Mouse (Mus musculus) brain, embryonic 14.5 days (tissue): ENCODE measurements at regions not wholly inside any gene's neighbourhood (a gene's known extent, or its start where the extent isn't known, plus 50 kb on each side); places are given as distances from the start of the nearest gene placed in this dataset.
A peak's percentile ranks its signal among the peaks of the same experiment; 100 is the strongest.

Experiments used
- DNase-seq: peaks from one replicate; pipeline ENCODE4 v3.0.0-alpha.2; 2011; ENCODE audit warnings: low read depth
- CTCF ChIP-seq: fragments of 200-500 bp; IDR thresholded peaks from 2 replicates; pipeline ENCODE4 v1.5.1; 2012; ENCODE audit warnings: inconsistent platforms, mild to moderate bottlenecking, moderate library complexity, borderline replicate concordance; ENCODE audit not compliant: insufficient read depth, insufficient read length; ENCODE audit errors: extremely low read depth
- POLR2A ChIP-seq: fragments of 200-500 bp; IDR thresholded peaks from 2 replicates; pipeline ENCODE4 v1.6.1; 2012; ENCODE audit warnings: mild to moderate bottlenecking, inconsistent platforms, borderline replicate concordance; ENCODE audit not compliant: poor library complexity, insufficient read depth, insufficient read length, severe bottlenecking; ENCODE audit errors: extremely low read depth

DNA sequence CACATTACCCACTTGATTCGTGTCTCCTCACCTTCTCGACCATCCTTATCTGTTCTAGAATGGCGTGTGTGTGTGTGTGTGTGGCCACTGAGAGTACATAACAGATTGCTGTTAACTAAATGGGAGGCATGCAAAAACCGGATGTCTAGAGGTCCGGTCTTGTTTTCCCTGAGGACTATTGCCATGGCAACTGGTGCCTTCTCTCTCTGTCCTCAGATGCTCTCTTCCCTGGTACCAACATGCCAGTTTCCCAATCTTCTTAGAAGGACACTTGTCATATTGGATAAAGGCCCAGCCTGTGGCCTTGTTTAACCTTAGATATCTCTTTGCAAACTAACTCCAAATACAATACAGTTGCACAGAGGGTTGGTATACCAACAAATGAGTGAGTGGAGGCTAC, 125.9 kb downstream of the Irs2 start:
- TF ChIP-seq CTCF: no peak
- TF ChIP-seq POLR2A: no peak
- DNase-seq: peak; percentile 9

DNA sequence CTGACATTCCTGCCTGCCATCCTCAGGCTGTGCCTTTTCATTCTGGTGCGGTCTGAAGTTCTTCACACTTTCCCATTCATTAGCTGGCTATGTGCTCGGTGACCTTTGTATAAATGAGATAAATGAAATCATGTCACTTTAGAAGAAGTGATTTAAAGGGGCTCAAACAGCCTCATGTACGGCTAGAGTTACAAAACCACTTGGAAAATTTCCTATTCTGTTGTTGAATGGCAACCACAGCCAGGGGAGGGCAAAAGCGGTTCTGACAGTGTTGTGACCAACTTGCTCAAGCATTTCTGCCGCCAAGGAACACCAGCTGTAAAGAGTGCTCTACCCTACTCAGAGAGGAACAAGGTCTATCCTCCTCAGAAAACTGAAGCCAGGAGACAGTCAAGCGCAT, 128.4 kb downstream of the Irs2 start:
- no peak for DNase-seq
- no peak for TF ChIP-seq CTCF
- no peak for TF ChIP-seq POLR2A

DNA sequence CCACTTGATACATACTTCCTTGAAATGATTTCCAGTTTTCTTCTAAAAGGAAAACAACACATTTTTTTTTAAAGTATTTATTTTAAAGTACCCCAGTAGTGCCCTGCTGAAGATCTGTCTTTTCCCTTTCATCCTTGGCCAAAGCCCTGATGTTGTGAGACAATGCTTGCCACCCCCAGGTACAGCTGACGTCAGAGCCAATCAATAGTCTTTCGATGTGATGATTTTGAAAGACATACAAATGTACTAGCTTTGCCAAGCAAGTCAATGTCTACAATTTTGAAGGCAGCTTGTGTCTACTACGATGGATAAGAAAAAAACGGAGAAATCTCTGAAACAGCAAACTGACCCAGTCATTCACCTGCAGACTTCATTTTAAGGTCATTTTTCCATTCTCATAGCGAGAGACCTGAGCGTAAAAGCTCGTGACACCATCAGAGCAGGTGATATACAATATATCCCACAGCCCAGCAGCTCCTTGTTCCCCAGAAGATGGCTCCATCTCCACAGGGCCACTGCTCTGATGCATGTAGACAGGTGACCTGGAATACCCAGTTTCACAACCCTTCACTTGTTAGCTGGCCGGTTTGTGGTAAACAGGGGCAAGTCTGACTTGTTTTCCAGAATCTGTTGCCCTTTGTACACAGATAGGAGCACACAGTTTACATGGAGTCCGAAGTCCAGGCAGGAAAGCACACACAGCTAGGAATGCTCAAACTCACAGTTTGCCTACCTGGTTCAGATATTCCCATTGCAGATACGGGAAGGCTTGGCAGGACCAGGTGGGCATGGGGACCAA, 129.0 kb downstream of the Irs2 start:
- no peak for DNase-seq
- TF ChIP-seq CTCF (no peak), POLR2A (no peak)

DNA sequence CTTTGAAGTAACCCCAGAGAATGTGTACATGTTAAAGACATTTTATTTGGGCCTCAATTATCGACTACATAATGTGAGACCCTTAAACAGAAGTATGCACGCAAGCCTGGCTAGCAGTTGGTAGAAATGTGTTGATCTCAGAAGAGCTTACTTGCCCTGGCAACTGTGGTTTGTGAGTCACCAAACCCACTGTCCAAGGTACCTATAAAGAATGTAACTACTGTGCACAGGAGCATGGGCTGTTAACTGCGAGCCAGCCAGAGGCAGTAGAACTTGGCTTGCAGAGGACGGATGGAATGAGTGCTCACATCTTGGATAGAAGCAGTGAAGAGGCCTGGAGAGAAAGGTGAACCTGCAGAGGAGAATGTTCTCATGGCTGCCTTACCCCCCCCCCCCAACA, 129.9 kb downstream of the Irs2 start:
- no peak for DNase-seq

DNA sequence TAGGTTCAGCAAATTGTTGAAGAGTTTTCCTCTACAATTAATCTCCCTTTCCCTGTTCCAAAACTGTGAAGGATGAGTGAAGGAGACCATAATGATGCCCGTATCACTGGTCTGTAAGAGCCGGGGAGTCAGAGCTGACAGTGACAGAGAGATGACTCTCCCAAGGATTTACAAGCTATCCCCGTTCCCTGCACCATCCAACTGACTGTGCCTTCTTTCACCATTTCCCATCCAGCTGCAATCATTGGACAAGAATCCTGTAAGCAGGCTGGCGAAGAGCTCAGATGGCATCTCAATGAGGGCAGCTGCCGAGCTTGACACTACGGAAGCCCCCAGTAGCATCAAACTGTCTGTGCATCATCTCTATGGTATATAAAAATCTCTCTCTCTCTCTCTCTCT, 133.1 kb downstream of the Irs2 start:
- DNase-seq: peak; percentile 49
- TF ChIP-seq POLR2A (no peak), CTCF (no peak)

More for the DNA sequence above, 129.9 kb downstream of the Irs2 start:
- TF ChIP-seq CTCF: no peak
- no peak for TF ChIP-seq POLR2A

DNA sequence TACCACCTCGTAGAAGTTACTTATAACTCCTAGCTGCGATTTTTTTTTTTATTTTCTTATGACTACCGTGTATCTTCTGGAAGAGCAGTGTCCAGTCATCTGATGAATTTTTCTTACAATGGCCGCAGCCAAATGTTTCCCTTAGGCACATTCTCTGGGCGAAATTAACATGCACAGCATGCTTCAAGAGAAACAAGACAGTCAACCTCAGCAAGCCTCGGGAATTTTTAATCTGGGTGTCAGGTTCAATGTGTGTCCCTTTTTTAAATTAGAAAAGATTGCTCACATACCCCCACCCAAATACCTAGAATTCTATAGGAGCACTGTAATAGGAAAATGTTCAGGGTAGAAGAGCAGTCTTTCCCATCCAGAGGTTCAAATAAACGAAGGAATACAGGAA, 136.8 kb downstream of the Irs2 start:
- TF ChIP-seq CTCF: no peak
- no peak for TF ChIP-seq POLR2A
- peak; percentile 35 for DNase-seq

DNA sequence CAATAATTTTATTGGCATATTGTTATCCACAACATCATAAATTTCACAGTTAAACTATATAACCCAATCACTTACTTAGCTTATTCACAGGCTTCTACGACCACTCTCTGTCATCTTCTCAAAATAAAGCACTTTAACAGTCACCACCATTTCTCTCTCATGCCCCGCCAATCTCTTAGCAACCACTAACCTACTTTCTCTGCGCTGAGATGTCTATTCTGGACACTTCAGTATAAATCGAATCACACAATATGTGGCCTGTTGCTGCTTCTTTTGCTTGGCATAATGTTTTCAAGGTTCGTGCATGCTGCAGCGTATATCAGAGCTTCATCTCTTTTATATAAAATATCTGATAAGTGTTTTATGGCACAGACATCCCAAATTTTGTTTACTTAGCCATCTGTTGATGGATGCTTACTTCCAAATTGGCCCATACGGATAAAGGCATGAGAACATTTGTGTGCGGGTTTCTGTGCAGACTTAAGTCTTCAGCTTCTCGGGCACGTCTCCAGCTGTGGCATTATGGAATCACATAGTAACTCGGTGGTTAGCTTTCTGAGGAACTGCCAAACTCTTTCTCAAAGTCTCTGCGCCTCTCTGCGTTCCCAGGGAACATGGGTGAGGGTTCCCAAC, 137.7 kb downstream of the Irs2 start:
- TF ChIP-seq POLR2A: no peak
- no peak for TF ChIP-seq CTCF
- peak; percentile 72 for DNase-seq

DNA sequence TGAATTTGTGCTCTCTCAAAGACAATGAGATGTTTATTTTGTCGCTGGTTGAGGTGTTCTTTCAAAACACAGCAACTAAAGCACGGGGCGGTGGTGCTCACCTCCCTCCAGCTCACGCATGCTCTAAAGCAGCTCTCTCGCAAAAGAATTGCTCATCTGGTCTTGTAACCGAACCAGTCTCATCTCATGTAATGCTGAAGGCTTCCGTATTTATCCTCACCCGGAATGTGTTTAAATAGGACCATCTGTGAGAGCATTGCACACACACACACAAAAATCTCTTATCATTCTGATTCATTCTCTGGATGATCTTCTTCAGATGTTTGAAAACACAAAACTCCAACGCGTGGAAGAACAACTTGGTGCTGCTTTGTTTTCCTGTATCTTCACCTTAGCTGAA, 138.4 kb downstream of the Irs2 start:
- TF ChIP-seq CTCF (no peak), POLR2A (no peak)
- DNase-seq: no peak

DNA sequence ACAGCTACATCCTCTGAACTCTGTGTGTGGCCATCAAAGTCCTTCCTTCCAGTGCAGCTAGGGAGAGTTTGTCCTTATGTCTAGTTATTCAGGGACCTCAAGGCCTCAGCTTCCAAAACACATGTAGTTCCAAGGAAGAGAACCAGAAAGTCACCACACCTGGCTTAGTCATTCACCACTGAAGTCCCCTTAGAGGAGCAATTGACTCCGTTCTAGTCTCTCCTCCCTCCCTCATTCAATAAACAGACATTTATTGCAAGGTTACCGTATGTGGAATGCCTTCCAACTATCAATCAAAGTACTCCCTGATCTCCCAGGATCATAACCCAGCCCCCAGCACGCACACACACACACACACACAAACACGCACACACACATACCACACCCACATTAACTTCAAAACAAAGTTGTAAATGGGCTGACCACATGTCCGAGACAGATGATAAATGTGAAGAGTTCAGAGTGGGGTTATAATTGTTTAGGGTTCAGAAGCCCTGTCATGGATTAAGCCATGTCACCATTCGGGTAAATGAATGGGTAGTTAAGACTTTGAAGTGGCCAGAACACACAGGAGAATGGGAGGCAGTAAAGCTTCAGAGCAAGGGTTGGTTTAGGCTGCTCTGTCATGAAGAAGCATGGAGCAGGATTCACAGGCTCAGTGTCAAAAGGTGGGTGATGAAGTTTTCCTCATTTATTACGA, 141.4 kb downstream of the Irs2 start:
- DNase-seq: no peak
- TF ChIP-seq POLR2A (no peak), CTCF (no peak)

DNA sequence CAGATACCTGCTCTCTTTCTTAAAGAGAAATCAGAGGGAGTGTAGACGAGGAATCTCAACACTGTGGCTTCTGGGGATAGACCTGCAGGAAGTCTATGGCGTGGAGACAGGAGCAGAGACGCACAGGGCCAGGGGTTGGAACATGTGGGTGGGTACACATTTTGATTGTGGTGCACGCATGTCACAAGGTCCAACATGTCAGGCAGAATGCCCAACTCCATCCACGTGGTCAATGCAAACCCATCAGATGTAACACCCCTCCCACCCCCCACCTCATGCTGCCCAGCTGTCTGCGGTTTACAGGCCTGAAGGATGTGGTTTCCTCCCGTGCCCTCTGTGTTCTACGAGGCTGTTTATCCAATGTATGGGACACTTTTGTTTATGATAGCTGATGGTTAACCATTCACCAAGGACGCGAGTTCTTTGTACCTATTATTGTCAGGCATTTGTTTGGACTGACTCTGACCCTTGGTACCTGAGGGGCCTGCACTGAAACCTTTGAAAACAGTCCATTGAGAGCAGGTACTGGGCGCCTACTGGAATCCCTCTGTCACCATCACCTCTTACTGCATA, 142.2 kb downstream of the Irs2 start:
- no peak for DNase-seq
- TF ChIP-seq CTCF (no peak), POLR2A (no peak)

DNA sequence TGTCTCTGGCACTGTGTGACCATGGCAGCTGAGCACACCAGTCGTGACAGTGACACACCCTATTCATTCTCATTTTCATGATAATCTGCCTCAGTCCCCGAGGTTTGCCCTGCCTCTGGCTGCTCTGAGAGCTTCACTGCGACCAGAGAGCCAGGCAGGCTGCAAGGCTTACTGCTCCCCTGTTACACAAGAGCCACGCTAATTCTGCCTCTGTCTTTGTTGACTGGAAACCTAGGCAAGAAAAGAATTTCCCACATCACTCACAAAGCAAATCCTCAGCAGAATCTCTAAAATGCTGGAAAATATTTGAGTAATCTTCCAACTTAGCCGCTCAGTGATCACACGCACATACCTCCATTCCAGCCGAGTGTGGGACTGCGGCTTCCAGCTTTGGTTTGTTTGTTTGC, 142.8 kb downstream of the Irs2 start:
- peak; percentile 63 for DNase-seq
- no peak for TF ChIP-seq POLR2A
- no peak for TF ChIP-seq CTCF

DNA sequence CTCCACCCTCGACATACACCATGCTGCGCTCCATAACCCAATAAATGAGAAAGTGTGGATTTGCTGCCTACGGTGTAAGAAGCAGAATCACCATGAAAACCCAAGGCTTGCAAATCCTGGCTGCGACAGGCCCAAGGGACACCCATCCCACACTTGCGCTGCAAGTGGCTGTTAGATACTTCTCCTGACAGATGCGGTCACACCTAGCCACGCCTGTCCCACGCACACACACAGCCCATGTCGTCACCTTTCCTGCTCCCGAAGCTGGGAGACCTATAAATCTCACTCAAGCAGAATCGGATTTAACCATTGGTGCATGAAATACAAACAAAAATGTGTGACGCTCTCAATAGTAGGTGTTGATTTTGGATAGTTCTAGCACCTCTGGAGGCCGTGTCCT, 145.8 kb downstream of the Irs2 start:
- DNase-seq: no peak
- TF ChIP-seq POLR2A: no peak
- no peak for TF ChIP-seq CTCF
